Mouse (Mus musculus): ENCODE measurements around the gene Krt14.

DNA sequence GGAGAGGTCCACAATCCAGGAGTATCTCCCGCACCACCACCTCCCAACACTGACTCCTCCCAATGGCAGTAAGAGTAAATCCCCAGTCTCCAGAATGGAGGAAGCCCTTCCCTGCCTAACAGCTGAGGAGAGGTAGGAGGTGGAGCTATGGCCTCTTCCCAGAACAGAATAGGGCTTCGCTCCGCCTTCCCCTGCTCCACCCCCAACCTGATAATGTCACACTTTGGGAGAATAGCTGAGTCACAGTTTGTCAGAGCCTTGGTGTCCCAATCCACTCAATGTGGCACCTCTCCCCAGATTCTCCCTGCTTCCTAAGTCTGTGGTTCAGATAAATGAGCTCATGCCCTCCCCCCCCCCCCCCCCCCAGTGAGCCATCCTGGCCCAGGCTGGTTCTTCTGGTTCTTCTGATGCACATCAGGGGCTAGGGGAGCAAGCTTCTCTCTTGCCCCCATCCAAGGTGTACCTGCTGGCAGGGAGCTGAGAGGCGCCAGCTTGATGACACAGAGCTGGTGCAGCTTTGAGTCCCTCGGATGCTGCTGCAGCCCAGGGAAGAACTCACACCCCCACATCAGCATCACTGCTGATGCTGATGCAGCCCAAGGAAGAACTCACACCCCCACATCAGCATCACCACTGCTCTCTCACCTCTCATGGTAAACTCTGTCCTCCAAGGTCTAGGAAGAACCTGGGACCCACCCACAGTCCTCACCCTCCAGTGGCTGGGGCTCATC, 47.2 kb upstream of the Krt14 start:
- no peak for TF ChIP-seq GATA2 (IDR thresholded peaks at IDR 0.05; ENCODE audit: borderline replicate concordance, low read depth, low read length)
- TF ChIP-seq CTCF (IDR thresholded peaks at IDR 0.05; ENCODE audit: low read depth, low read length) = no peak
- TF ChIP-seq TAL1 (conservative IDR thresholded peaks at IDR 0.05; ENCODE audit: low read depth, low read length) = no peak
- TF ChIP-seq GATA1 (IDR thresholded peaks at IDR 0.05; ENCODE audit: borderline replicate concordance, low read length) = no peak
